Mouse (Mus musculus): ENCODE measurements around the gene Olfr1130. TPM values are rescaled to one million over a fixed set of nuclear protein-coding genes. Genes with fewer than 3 reads are reported as not detected.
"Not testable (repeated sequence)": the region's sequence is repeated elsewhere in the genome, so short reads cannot be mapped to it uniquely, and the experiment has no call there.

Gene Olfr1130
- total RNA-seq (2021) = not detected
- long read RNA-seq, experiment 1 = 0 reads
- long read RNA-seq, experiment 2 = 0 reads

DNA sequence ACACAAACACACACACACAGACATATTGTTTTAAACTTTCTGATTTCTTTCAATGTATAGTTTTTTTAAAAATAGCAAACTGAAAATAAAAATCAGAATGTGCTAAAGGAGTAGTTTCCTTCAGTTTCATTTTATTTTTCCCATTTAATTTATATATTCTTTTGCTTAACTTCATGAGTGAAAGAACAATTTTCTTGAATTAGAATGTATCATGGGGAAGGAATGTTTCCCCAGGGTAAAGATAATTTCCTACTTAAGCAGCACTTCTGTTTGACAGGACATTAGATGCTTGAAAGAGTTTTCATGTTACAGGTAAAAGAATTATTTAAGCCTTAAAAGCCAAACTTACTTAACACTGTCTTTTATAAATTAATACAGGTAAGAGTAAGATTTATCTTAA, at the start of gene Olfr1130:
Olfr1130 (plus strand) TSS at position 301 of the 400 bp plus-strand sequence.
- DNase-seq = not testable (repeated sequence)

DNA sequence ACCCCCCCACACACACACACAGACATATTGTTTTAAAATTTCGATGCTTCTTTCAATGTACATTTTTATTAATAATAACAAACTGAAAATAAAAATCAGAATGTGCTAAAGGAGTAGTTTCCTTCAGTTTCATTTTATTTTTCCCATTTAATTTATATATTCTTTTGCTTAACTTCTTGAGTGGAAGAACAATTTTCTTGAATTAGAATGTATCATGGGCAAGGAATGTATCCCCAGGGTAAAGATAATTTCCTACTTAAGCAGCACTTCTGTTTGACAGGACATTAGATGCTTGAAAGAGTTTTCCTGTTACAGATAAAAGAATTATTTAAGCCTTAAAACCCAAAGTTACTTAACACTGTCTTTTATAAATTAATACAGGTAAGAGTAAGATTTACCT, 32.4 kb upstream of the Olfr1130 start, which contains the start of gene Olfr1129:
Olfr1129 (plus strand) TSS at position 301 of the 400 bp plus-strand sequence.
- not testable (repeated sequence) for DNase-seq

GRCm38 (mm10) chr2:87626804-87627203, 20.8 kb downstream of the Olfr1130 start, which contains the start of gene Olfr1131:
TSS of gene Olfr1131 (plus strand) at chr2:87627104.
- no peak for DNase-seq

GRCm38 (mm10) chr2:87637435-87637834, 31.4 kb downstream of the Olfr1130 start, which contains the start of gene Olfr1132:
TSS of gene Olfr1132 (minus strand) at chr2:87637535.
- no peak for DNase-seq

- no peak for DNase-seq
These were observed 36.4 kb downstream of the Olfr1130 start for GRCm38 (mm10) chr2:87642441-87642840.

GRCm38 (mm10) chr2:87647274-87647673, 41.3 kb downstream of the Olfr1130 start, which contains the start of gene Olfr1133:
TSS of gene Olfr1133 (minus strand) at chr2:87647374.
- DNase-seq = no peak

DNA sequence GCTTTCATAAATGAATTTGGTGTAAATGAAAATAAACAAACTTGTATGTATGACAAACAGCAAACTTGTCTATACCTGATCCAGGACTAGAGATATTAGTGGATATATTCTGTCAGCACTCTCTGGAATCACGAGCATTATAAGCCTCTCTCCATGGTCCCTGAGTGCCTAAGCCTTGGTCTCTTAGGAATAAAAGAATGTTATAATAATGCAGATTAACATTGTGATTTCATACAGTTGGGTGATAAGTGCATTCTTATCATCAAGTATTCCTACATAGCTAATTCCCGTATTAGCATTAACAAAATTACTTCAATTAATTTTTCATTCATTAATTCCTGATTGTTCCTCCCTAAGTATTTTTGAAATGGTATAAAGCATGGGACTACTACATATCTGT, 52.3 kb downstream of the Olfr1130 start, which contains the start of gene Olfr1134:
Olfr1134 (minus strand) TSS at position 101 of the 400 bp plus-strand sequence.
- DNase-seq = no peak

Other genes with a start within 250 kb of the Olfr1130 start
- gene Olfr1121, start 236.3 kb upstream of the Olfr1130 start, total RNA-seq (2021) = not detected
- gene Olfr1122, start 220.4 kb upstream of the Olfr1130 start, total RNA-seq (2021) = under 1 TPM in 1 of 2 experiments, not detected in 1; 0.07 TPM
- gene Olfr1123, start 189.6 kb upstream of the Olfr1130 start, total RNA-seq (2021) = not detected
- not detected for gene Olfr1124, start 175.9 kb upstream of the Olfr1130 start, total RNA-seq (2021)
- not detected for gene Olfr1126, start 152.2 kb upstream of the Olfr1130 start, total RNA-seq (2021)
- gene Pramel7, start 109.1 kb upstream of the Olfr1130 start, total RNA-seq (2021) = not detected
- gene Pramel6, start 99.6 kb upstream of the Olfr1130 start, total RNA-seq (2021) = not detected
- gene Olfr153, start 74.4 kb upstream of the Olfr1130 start, total RNA-seq (2021) = not detected
- gene Olfr1128, start 60.7 kb upstream of the Olfr1130 start, total RNA-seq (2021) = not detected
- not detected for gene Olfr1129, start 32.3 kb upstream of the Olfr1130 start, total RNA-seq (2021)
- not detected for gene Olfr1131, start 20.9 kb downstream of the Olfr1130 start, total RNA-seq (2021)
- gene Olfr1132, start 31.3 kb downstream of the Olfr1130 start, total RNA-seq (2021) = not detected
- gene Olfr1133, start 41.2 kb downstream of the Olfr1130 start, total RNA-seq (2021) = not detected
- gene Olfr1134, start 52.2 kb downstream of the Olfr1130 start, total RNA-seq (2021) = not detected
- not detected for gene Olfr1135, start 67.5 kb downstream of the Olfr1130 start, total RNA-seq (2021)
- gene Olfr1136, start 87.7 kb downstream of the Olfr1130 start, total RNA-seq (2021) = not detected
- not detected for gene Olfr1137, start 107.0 kb downstream of the Olfr1130 start, total RNA-seq (2021)
- not detected for gene Olfr1138, start 133.8 kb downstream of the Olfr1130 start, total RNA-seq (2021)
- not detected for gene Olfr1140, start 137.5 kb downstream of the Olfr1130 start, total RNA-seq (2021)
- gene Olfr1141, start 147.8 kb downstream of the Olfr1130 start, total RNA-seq (2021) = not detected
- gene Olfr152, start 173.3 kb downstream of the Olfr1130 start, total RNA-seq (2021) = not detected
- not detected for gene Olfr1143, start 194.4 kb downstream of the Olfr1130 start, total RNA-seq (2021)
- gene Olfr1145, start 203.6 kb downstream of the Olfr1130 start, total RNA-seq (2021) = not detected
- not detected for gene Olfr1148, start 224.3 kb downstream of the Olfr1130 start, total RNA-seq (2021)
- not detected for gene Olfr1150-ps1, start 237.8 kb downstream of the Olfr1130 start, total RNA-seq (2021)
- not detected for gene Olfr1151, start 249.7 kb downstream of the Olfr1130 start, total RNA-seq (2021)